Mouse (Mus musculus): ENCODE measurements around the gene Epas1.

The Epas1 gene

DNA sequence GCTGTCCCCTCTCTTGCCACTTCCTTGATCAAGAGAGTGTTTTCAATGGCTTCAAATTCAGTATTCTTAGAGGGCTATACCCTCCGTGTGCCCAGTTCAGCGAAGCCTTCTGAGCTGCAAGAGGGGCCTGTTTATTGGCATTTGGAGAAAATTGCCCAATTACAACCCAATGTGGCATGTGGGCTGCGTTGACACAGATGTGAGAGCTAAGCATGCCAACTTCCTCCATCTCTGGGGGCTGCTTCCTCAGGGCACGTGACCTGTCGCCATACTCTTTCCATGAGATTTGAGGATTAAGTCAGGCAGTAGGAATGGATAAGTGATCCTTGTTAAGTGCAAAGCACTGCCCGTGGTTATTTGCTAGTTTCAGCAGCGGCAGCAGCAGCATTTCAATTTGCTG lies 34.3 kb downstream of the Epas1 start:
- DNase-seq (ENCODE audit: low spot score in 2 of 2), result no peak

DNA sequence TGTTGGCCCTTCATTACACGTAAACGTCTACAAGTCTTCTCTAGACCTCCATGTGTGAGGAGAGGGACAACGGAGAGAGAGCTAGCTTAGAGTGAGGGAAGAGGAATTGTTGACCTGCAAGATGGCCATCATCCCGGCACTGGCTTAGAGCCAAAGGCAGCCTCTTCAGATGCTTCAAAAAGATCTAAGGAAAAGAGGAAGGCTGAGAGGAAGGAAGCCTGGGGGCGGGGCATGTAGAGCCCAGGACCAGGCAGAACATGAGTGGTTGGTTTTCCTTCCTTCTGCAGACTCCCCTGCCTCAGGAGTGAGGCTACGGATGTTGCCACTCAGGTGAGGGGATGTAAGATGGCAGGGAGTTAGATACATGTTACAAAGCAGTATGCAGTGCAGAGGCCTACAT lies 34.8 kb downstream of the Epas1 start:
- DNase-seq (ENCODE audit: low spot score in 2 of 2), result no peak

DNA sequence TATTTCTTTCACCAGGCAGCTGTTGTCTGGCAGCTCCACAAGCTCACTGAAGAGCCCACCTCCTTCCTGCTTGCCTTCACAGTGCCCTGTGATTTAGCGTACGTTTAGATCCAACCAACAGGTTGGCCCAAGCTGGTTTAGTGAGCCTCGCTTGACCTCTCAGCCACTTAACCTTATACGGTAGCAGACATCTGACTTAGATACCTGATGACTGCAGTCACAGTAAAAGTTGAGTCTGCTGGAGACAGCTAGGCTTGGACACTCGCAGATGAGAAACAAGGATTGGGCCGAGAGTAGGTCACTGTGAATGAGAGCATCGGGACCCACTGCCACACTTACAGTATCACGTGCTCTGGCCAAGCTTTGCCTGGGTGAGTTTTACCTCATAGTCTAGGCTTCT lies 38.4 kb downstream of the Epas1 start:
- no peak for DNase-seq (ENCODE audit: low spot score in 2 of 2)

DNA sequence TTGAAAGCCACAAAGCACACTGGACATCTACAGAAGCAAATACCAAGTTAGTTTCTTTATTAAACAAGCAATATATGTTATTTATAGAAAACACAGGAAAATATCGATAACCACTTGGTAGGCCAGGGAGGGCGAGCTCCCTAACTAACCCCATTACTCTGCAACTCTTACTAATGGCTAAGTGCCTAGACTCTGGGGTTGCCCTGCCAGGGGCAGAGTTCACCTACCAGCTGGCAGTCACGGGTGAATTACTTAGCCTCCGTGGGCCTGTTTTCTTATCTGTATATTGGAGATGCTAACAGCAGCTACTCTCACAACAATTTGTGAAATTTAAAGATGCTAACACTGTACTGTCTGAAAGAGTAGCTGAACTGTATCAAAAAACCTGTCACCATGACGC lies 42.3 kb downstream of the Epas1 start:
- no peak for DNase-seq (ENCODE audit: low spot score in 2 of 2)

DNA sequence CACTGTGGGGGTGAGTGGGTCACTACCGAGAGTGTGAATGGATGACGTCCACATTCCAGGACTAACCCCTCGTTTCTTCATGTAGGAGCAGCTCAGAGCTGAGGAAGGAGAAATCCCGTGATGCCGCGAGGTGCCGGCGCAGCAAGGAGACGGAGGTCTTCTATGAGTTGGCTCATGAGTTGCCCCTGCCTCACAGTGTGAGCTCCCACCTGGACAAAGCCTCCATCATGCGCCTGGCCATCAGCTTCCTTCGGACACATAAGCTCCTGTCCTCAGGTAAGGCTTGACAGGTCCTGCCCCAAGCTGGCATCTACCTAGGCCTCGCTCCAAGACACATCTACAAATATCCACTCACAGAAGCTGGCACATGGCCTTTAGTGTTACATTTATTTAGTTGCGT lies 43.5 kb downstream of the Epas1 start:
- DNase-seq (ENCODE audit: low spot score in 2 of 2), result no peak

DNA sequence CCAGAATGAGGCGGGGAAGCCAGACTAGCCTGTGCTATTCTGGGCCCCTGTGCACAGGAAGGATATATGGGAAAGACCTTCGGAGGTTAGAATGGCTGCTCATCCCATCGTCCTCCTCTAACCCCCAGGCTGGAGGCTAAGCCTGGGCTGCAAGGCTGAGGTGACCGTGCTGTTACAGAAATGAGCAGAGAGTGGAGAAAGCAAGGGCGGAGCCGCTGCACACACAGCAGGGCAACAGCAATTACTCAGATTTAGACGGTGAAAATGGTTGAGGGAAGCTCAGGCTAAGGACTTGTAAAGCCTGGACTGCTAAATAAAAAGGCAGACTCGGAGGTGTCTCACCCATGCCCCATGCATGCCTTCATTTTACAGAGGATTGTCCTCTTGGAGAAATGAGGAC lies 45.0 kb downstream of the Epas1 start:
- no peak for DNase-seq (ENCODE audit: low spot score in 2 of 2)

DNA sequence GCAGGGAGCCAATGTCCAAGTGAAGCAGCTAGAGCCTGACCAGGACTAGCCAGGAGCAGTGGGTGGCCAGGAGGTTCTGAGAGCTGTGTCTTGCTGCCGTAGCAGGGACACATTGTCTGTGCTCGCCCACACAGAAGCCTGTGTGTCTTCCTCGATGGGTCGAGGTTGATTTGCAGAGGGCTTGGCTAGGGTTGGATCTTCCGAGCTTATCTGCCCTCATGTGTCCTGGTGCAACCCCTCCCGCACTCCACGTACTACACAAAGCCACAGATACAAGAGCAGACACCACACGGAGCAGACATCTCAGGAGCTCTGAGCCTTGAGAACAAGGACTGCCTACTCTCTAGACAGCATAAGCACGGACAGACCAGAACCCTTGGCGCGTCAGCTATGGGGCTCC lies 45.5 kb downstream of the Epas1 start:
- no peak for DNase-seq (ENCODE audit: low spot score in 2 of 2)

DNA sequence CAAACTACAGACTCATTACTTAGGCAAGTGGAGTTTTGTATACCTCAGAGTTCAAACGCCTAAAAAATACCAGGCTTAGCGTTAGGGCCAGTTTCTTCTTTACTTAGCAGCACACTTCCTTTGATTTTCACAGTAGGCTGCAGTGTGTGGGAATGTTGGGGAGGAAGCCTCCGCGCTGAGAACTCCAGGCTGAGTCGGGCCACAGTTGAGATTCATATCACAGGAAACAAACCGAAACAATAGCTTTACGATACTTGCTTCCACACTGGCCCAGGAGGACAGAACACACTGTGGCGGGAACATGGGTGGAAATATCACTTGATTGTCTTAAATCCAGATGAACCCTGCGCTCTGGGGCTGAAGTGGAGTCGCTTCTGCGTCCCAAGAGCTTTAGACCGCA lies 47.0 kb downstream of the Epas1 start:
- no peak for DNase-seq (ENCODE audit: low spot score in 2 of 2)

DNA sequence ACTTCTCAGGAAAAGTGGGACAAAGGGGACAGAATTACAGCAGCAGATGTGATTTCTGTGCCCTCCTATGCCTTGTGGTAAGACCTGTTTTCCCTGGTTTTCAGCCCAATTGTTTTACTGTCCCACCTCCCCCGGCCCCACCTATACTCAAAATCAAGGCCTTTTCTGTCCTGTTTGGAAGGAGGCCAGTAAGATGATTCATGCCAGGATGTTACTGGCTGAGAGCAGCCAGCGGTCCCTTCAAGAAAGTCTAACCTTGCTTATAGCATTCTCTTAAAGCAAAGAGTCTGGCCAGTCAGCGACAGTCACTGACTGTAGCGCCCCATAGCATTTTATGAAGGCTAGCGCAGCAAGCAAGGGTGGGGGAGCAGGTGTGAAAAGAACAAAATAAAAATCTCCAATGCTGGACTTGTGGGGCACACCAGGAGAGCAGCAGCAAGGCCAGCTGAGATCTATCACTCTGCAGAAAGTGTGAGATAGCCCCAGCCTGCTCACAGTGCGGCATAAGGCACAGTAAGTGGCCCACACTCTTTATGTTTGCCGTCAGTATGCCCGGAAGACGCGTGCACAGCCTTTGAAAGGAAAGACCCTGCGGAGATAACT lies 47.8 kb downstream of the Epas1 start:
- DNase-seq (ENCODE audit: low spot score in 2 of 2), result no peak

DNA sequence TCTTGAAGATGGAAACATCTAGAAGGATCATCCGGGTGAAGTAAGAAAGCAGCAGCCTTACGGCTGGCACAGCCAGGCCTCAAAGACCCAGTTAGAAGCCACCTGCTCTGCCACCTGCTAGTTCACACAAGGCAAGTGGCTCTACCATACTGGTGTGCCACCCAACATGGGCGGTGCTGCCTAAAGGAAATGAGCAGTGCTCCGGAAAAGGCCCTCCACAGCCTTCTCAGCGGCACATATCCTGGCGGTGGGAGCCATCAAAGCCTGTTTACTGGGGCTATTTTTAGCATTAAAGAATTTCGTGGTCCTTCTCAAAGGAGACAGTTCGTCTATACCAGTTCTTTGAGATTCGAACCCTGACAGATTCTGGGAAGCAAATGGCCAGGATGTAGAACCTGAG lies 48.4 kb downstream of the Epas1 start:
- DNase-seq (ENCODE audit: low spot score in 2 of 2), result no peak

DNA sequence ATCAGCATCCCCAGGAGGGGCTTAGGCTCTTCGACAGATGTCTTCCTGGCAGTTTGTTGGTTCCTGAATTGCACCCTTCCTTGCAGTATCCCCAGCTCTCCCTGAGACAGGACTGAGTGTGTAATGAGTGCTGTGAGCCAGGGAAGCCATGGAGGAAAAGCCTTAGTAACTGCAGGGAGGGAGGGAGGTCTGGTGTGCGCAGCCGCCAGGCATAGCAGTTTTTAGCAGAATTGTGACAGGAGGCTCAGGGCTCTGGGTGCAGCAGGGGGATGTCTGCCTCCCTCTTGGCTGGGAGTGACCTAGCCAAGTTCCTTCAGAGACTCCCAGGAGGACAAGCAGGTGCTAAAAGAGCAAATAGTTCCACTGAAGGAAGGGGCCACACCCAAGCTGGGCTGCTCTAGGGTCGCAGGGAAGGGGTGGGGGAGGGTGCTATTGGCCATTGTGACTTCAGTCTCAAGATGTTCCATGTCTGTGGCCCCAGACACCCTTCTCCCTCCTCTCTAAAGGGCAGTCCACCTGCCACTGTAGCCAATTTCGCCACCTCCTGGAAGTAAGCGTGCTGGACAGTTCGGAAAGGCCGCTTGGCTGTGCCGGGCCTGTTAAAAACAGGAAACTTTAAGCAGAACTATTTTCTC lies 49.0 kb downstream of the Epas1 start:
- DNase-seq (ENCODE audit: low spot score in 2 of 2), result no peak

DNA sequence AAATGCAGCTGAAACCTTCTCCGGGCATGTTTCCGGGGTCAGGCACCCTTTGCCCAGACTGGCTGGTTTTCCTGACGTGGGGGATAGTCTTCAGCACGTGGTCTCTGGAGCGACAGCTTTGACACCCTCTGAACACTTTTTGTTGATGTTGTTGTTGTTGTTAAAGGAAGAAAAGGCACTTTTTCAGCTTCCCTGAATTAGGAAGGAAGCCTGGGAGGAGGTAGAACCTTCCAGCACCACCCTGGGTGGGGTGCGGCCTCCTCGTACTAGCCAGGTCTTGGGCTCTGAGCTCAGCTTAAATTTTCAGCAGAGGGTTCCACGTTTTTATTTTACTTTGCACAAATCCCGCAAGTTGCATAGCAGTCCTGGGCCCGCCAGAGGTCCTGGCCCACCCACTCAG lies 49.6 kb downstream of the Epas1 start:
- no peak for DNase-seq (ENCODE audit: low spot score in 2 of 2)

DNA sequence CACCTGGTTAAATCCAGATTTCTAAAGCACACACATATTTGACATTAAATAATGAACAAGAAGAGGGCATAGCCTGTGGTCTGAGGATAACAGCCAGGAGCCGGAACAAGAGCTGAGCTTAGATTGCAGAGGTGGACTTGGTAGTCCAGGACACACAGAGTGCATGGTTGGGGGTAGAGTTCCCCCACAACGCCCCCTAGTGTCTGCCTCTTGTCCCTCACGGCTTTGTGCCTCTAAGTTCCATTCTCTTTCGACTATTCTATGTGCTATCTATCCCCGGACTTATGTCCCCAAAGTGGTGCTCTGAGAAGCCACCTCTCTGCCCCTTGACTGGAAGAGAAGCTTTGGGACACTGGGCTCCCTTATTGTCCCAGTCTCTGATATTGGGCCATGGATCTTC lies 50.2 kb downstream of the Epas1 start:
- no peak for DNase-seq (ENCODE audit: low spot score in 2 of 2)

DNA sequence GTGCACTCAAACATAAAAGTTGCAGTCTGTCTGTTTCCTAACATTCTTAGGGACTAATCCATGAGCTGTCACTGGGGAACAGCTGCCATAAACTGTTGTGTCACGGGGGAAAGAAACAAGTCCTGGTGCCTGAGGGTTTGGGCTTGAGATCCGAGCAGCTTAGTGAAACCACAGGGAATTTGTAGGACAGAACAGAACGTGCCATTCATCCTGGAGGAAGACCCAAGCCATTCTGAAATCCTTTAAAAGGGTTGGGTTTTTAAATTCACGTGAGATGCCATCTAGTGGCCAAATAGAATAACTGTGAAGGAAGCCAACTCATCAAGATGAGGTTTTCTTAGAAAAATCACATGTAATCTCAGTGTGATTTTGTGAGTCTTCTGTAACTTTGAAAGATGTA lies 58.5 kb downstream of the Epas1 start:
- no peak for DNase-seq (ENCODE audit: low spot score in 2 of 2)

DNA sequence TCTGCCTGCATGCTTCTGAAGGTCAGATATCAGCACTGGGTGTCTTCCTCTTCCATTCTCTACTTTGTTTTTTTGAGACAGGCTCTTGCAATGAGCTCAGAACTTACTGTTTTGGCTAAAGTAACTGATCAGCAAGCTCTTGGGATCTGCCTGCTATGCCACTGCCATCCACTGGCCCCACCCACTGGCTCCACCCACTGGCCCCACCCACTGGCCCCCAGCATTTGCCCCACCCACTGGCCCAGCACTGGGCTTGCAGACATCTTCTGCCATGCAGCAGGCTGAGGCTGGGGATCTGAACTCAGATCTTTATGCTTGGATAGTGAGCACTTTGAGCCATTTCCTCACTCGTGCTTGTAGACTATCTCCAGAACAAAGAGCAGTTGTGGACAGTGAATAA lies 60.8 kb downstream of the Epas1 start:
- no peak for DNase-seq (ENCODE audit: low spot score in 2 of 2)

DNA sequence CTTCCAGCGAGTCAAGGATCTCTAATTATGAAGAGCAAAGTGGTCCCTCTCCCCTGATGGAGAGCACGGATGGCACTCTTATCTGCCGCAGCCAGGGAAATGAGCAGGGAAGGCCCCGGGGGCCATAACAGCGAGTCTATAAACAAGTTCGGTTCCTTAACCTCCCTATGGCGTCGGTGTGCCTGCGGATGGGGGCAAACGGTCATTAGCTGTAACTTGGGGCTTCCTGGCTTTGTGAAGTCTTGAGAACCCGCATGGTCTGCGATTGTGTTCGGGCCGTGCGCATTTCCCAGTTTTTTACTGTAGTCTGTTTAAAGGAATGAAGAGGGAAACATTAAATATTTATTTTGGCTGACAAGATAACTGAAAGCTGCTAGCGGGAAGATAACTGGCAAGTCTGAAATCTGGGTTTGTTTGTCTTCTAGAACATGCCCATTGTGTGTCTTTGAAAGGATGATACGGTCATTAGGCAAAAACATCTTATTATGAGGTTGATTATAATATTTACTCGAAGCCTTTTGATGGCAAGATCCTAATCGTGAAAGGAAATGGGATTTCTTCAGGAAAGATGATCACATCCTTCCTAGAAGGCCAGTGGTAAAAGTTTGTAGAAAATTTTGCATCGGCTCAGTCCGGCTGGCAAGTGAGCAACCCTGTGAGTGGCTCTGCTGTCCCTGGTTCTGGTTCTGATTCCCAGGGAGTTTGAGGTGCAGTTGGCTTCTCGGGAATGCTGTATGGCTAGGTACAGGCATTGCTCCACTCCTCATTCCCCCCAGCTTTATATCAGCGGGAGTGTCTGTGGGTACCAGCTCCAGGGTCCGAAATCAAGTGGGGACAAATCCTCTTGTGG lies 61.7 kb downstream of the Epas1 start:
- no peak for DNase-seq (ENCODE audit: low spot score in 2 of 2)

DNA sequence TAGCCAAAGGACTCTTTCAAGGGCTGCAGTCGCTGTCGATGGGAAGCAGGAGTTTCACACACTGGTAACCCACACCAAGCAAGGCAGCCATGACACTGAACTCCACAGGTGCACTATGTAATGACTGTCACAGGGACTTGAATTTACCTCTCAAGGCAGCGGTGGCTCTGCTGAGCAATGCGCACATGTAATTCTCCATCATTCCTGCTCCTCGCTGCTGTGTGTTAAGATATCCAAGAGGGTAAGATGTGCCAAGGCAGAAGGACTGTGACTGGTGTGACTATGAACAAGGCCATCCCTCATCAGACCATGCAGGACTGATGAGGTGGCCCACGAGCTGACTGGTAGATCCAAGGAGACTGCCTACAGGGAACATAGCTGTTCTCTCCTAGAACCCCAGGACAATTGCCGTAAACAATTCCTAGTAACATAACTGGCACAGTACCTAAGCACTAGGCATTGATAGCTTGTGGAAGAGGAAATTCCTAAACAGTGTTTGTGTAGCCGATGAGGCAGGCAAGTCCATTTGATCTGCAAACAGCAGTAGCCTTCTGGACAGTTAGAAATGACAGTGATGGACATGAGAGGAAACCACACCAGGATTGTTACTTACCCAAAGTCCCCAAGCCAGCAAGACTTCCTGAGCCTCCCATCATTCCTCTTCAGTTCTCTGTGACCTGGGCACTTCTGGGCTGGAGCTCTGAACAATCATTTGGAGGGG lies 68.7 kb downstream of the Epas1 start:
- DNase-seq (ENCODE audit: low spot score in 2 of 2), result no peak

DNA sequence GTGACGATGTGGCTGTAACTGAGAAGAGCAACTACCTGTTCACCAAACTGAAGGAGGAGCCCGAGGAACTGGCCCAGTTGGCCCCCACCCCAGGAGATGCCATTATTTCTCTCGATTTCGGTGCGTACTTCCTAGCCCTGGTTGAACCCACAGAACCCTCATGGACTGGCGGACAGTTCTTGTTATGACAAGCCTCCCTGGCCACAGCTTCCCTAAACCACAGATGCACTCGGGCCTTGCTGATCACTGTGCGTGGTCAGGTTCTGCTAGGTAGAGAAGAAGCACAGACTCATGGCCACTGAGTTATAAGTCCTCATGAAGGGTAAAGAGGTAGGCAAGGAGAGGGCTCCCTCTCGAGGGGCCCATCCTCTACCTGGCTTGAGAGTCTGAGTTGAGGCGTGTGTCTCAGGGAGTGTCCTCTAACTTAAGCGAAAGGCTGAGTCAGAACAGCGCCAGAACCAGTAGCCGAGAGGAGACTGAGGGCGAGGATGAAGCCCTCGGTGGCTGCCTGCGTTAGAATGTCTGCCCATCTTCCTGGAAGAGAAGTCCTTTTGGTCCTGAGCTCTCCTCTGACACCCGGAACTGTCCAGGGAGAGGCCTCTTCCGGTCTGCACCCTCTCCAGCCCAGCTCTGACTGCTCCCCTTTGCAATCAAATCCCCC lies 71.1 kb downstream of the Epas1 start:
- DNase-seq (ENCODE audit: low spot score in 2 of 2), result peak in 1 of 2 experiments; percentile 49

DNA sequence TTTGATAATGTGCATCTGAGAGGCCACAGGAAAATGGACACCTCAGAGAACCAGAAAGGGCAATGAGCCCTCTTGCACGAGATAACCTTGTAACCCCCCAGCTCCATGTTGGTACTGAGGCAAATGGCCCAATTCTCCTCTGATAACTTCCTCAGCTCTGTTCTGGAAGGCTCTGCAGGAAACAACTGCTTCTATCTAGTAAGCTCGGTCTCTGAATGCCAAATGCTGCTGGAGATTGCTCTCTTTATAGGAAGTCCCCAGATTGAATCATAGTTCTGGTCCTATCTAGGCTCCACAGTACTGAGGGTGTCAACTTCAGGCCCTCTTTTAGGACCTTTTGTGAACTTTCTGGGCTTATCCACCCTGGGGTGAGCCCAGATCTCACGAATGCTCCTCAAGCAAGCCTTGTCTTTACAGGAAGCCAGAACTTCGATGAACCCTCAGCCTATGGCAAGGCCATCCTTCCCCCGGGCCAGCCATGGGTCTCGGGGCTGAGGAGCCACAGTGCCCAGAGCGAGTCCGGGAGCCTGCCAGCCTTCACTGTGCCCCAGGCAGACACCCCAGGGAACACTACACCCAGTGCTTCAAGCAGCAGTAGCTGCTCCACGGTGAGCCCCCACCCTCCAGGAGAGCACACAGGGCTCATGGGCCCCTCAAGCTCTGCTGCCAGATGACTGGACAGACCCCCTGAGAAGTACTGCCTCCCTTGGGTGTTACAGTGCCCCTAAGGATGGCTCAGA lies 71.8 kb downstream of the Epas1 start:
- DNase-seq (ENCODE audit: low spot score in 2 of 2), result peak in 1 of 2 experiments; percentile 42

DNA sequence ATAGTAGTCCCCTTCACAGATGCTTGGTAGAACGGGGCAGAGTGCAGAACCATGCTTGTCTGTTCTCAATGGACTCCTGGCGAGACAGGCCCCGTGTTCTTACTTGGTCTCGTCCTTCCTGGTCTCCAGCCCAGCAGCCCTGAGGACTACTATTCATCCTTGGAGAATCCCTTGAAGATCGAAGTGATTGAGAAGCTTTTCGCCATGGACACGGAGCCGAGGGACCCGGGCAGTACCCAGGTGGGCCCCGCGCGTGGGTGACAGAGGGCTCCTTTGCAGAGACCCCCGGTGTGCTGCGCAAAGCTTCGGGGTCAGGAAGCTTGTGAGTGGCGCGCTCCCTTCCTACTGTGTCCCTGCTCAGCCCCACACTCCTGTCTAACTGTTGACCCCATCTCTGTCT lies 72.9 kb downstream of the Epas1 start:
- DNase-seq (ENCODE audit: low spot score in 2 of 2), result peak in 1 of 2 experiments; percentile 59

Data from urinary bladder, postnatal 4 days (tissue).